Mouse (Mus musculus) testis, adult 2 months (tissue): ENCODE measurements around the gene Ddit4. TPM values are rescaled to one million over a fixed set of nuclear protein-coding genes. Genes with fewer than 3 reads are reported as not detected.

ENCODE experiments used
- H3K27ac ChIP-seq: fragments of 200-500 bp; 2 replicates; pipeline ENCODE4 v1.5.1; 2012; ENCODE audit warnings: low read depth, low read length; ENCODE audit not compliant: control insufficient read depth, insufficient read depth
- H3K27me3 ChIP-seq: fragments of 200-500 bp; 2 replicates; pipeline ENCODE4 v1.6.1; 2012; ENCODE audit warnings: mild to moderate bottlenecking, low read length, moderate library complexity; ENCODE audit not compliant: control insufficient read depth, insufficient read depth
- H3K36me3 ChIP-seq: fragments of 200-500 bp; 2 replicates; pipeline ENCODE4 v1.6.1; 2012; ENCODE audit warnings: mild to moderate bottlenecking, low read length; ENCODE audit not compliant: control insufficient read depth, insufficient read depth
- H3K4me1 ChIP-seq: fragments of 200-500 bp; 2 replicates; pipeline ENCODE4 v1.6.1; 2012; ENCODE audit warnings: low read length; ENCODE audit not compliant: control insufficient read depth, insufficient read depth
- H3K4me3 ChIP-seq: fragments of 200-500 bp; 2 replicates; pipeline ENCODE4 v1.5.1; 2012; ENCODE audit warnings: low read depth, mild to moderate bottlenecking, low read length, moderate library complexity, mixed read lengths; ENCODE audit not compliant: control insufficient read depth
- CTCF ChIP-seq: fragments of 200-500 bp; IDR thresholded peaks from 2 replicates; pipeline ENCODE4 v1.5.1; 2012; ENCODE audit warnings: low read depth, mild to moderate bottlenecking, inconsistent platforms, low read length, moderate library complexity; ENCODE audit not compliant: control insufficient read depth, insufficient read depth, insufficient replicate concordance
- POLR2A ChIP-seq: fragments of 200-500 bp; IDR thresholded peaks from 2 replicates; pipeline ENCODE4 v1.6.1; 2012; ENCODE audit warnings: low read depth, mild to moderate bottlenecking, inconsistent platforms, low read length, moderate library complexity; ENCODE audit not compliant: control insufficient read depth
- polyA plus RNA-seq: library from polyadenylated mRNA; depleted of rRNA; stranded (reverse); fragments of >200 nt; gene quantifications from 2 replicates; pipeline ENCODE4 v1.2.3, GENCODE M21; 2012

The Ddit4 gene
- polyA plus RNA-seq, 1 experiment: 23.0 TPM

DNA sequence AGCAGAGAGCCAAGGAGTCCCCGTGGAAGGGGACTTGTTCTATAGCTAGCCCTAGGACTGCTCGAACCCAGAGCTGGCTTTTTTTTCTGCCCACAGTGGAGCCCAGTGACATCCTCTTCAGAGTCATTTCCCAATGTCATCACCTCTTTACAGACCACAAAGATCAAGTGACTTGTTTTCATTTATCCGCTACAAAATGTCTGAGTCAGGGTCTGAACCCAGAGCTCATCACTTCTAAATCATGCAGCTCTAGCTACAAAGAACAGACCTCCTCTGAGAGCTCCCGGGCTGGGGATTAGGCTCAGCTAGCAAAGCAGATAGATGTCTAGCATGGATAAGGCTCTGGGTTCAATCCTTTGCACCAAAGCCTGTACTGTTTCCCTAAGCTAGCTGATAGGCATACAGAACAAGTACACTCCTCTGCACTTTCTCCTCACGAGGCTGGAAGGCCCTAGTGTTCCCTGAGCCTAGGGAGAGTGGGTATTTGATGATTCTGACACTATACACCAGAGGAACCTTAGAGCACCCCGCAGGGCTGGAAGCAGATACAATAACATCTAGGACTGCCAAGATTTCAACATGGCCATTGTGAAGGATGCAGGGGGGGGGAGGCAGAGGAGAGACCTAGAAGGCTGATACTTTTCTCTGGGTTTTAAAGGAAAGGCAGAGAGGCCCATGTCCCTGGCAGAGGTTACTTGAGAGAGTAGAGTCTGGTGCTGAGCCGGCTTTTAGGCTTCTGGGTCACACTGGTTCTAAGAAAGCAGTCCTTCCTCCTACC, 4.1 kb downstream of the Ddit4 start:
- no peaks in the 10 kb centered on the region for H3K36me3 ChIP-seq
- H3K4me3 ChIP-seq: no peak overlapping the region
- no peak for TF ChIP-seq POLR2A
- no peak for TF ChIP-seq CTCF
- H3K4me1 ChIP-seq: peaks cover 37% of the 10 kb centered on the region
- no peak overlapping the region for H3K27ac ChIP-seq
- H3K27me3 ChIP-seq: no peaks in the 10 kb centered on the region

DNA sequence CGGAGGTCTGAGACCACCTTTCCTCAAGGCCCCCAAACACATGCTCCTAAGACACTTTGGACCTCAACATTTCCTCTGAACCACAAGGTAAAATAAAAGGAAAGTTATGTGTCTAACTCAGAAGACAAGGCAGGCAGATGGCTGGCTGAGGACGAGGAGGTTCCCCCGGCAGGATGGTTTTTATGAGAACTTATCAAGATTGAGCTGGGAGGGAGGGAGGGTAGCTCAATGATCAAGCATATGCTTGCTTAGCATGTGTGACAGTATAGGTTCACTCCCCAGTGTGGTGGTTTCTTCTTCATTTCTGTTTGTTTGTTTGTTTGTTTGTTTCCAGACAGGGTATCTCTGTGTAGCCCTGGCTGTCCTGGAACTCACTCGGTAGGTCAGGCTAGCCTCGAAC, 5.3 kb downstream of the Ddit4 start:
- Histone ChIP-seq H3K27me3 (no peaks in the 10 kb centered on the region), H3K4me3 (no peak overlapping the region), H3K4me1 (peaks cover 29% of the 10 kb centered on the region), H3K27ac (no peak overlapping the region), H3K36me3 (no peaks in the 10 kb centered on the region)
- TF ChIP-seq CTCF (no peak), POLR2A (no peak)

DNA sequence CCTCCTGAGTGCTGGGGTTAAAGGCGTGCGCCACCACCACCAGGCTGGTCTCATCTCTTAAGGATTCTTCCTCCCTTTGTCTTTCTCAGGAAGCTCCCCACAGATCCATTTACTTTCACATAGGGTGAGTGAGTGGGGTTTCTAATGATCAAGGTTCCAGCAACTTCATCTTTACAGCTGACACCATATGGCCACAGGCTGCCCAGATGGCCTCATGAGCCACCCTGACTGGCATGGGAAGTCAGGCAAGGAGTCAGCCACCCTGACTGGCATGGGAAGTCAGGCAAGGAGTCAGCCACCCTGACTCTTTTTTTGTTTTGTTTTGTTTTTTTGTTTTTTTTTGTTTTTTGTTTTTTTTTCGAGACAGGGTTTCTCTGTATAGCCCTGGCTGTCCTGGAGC, 6.2 kb downstream of the Ddit4 start:
- H3K4me3 ChIP-seq: no peak overlapping the region
- no peaks in the 10 kb centered on the region for H3K27me3 ChIP-seq
- H3K4me1 ChIP-seq: peaks cover 21% of the 10 kb centered on the region
- H3K36me3 ChIP-seq: no peaks in the 10 kb centered on the region
- TF ChIP-seq POLR2A: no peak
- TF ChIP-seq CTCF: no peak
- no peak overlapping the region for H3K27ac ChIP-seq

DNA sequence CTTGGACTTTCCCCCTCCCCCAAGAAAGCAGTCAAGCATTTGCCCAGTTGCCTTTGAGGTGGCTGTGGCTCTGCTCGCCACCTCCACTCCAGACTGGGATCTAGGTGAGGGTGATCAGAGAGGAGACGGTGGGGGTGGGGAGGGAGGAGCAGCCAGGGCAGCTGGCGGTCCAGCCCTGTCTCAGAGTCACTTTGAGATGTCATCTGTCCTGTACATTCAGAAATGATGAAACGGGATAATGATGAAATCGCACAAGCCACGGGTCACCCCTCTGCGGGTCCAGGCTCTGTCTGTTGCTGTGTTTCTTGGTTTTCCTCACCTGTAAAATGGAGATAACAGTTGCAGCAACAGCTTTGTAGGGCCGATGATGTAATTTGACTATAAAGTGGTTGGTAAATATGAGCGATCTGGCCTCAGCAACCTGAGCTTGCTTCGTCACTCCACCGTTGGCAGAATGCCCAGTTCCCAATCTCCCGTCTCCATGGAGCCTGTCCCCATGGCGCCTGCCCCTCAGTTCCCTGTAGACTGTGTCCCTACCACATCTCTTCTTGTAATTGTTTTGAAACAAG, 8.1 kb downstream of the Ddit4 start:
- H3K36me3 ChIP-seq: no peaks in the 10 kb centered on the region
- H3K4me1 ChIP-seq: peaks cover 12% of the 10 kb centered on the region
- H3K27ac ChIP-seq: no peak overlapping the region
- H3K27me3 ChIP-seq: no peaks in the 10 kb centered on the region
- TF ChIP-seq CTCF (no peak), POLR2A (no peak)
- no peak overlapping the region; the same call in 1 of the 2 replicates for H3K4me3 ChIP-seq

- TF ChIP-seq CTCF: no peak
- no peak for TF ChIP-seq POLR2A
- no peaks in the 10 kb centered on the region for H3K27me3 ChIP-seq
Measured at GRCm38 (mm10) chr10:59942847-59943420, 8.7 kb downstream of the Ddit4 start.

GRCm38 (mm10) chr10:59942281-59942846, 9.3 kb downstream of the Ddit4 start:
- Histone ChIP-seq H3K4me3 (no peak overlapping the region; the same call in 1 of the 2 replicates), H3K36me3 (no peaks in the 10 kb centered on the region), H3K27me3 (no peaks in the 10 kb centered on the region), H3K4me1 (peaks cover 12% of the 10 kb centered on the region), H3K27ac (no peak overlapping the region)
- TF ChIP-seq POLR2A: no peak
- no peak for TF ChIP-seq CTCF

More at GRCm38 (mm10) chr10:59942847-59943420, 8.7 kb downstream of the Ddit4 start:
- Histone ChIP-seq H3K4me3 (no peak overlapping the region; the same call in 1 of the 2 replicates), H3K36me3 (no peaks in the 10 kb centered on the region), H3K4me1 (peaks cover 12% of the 10 kb centered on the region), H3K27ac (no peak overlapping the region)

DNA sequence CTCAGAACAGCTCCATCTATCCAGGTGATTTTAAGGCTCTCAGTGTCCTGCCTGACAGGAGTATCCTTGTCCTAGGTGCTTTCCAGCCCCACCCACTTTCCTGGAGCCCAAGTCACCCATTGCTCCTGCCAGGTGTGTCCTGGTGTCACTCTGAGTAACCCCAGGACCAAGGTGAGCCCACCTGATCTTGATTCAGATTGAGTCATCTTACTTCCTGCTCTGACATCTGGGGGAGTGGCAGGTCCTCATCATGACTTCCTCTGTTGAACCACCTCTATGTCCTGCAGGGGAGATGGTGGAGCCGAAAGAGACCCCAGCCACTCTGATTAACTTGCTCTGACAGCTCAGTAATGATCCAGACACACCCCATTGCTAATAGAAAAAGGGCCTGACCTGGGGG, 12.6 kb downstream of the Ddit4 start:
- H3K4me3 ChIP-seq: no peak overlapping the region
- no peaks in the 10 kb centered on the region for H3K27me3 ChIP-seq
- TF ChIP-seq POLR2A (no peak), CTCF (no peak)
- no peaks in the 10 kb centered on the region for H3K36me3 ChIP-seq
- H3K27ac ChIP-seq: no peak overlapping the region
- peaks cover 12% of the 10 kb centered on the region for H3K4me1 ChIP-seq
